Mouse (Mus musculus): Measurements from ENCODE around the gene Amt. TPM values are rescaled to one million over a fixed set of nuclear protein-coding genes. Genes with fewer than 3 reads are reported as not detected.

Amt gene
- polyA plus RNA-seq, 1 experiment from 2014 or later, result 14.0 TPM

Other genes with a start within 250 kb of the Amt start
- 21.0 TPM in 2 replicates for gene Gmppb, start 247.6 kb upstream of the Amt start, polyA plus RNA-seq (2015; fragmentation: Nextera tagmentation; extraction: Ambion mirVana)
- 1.2 and 1.4 TPM in 2 replicates for gene Amigo3, start 243.7 kb upstream of the Amt start, polyA plus RNA-seq (2015; fragmentation: Nextera tagmentation; extraction: Ambion mirVana)
- gene Mst1, start 216.4 kb upstream of the Amt start, polyA plus RNA-seq (2015; fragmentation: Nextera tagmentation; extraction: Ambion mirVana), result 15.5 and 18.6 TPM in 2 replicates
- 80.8 and 88.0 TPM in 2 replicates for gene Rnf123, start 213.5 kb upstream of the Amt start, polyA plus RNA-seq (2015; fragmentation: Nextera tagmentation; extraction: Ambion mirVana)
- 176 and 195 TPM in 2 replicates for gene Apeh, start 202.2 kb upstream of the Amt start, polyA plus RNA-seq (2015; fragmentation: Nextera tagmentation; extraction: Ambion mirVana)
- gene Bsn, start 106.5 kb upstream of the Amt start, polyA plus RNA-seq (2015; fragmentation: Nextera tagmentation; extraction: Ambion mirVana), result 2.3 and 2.5 TPM in 2 replicates
- 12.7 and 17.8 TPM in 2 replicates for gene Dag1, start 32.9 kb upstream of the Amt start, polyA plus RNA-seq (2015; fragmentation: Nextera tagmentation; extraction: Ambion mirVana)
- 4.7 and 5.6 TPM in 2 replicates for gene Nicn1, start 6.4 kb upstream of the Amt start, polyA plus RNA-seq (2015; fragmentation: Nextera tagmentation; extraction: Ambion mirVana)
- 235 and 296 TPM in 2 replicates for gene Rhoa, start 9.3 kb downstream of the Amt start, polyA plus RNA-seq (2015; fragmentation: Nextera tagmentation; extraction: Ambion mirVana)
- 12.7 TPM in 2 replicates for gene Tcta, start 9.3 kb downstream of the Amt start, polyA plus RNA-seq (2015; fragmentation: Nextera tagmentation; extraction: Ambion mirVana)
- gene Gpx1, start 42.0 kb downstream of the Amt start, polyA plus RNA-seq (2015; fragmentation: Nextera tagmentation; extraction: Ambion mirVana), result 6,829 and 6,884 TPM in 2 replicates
- 67.0 and 71.0 TPM in 2 replicates for gene Usp4, start 51.0 kb downstream of the Amt start, polyA plus RNA-seq (2015; fragmentation: Nextera tagmentation; extraction: Ambion mirVana)
- 0.47 and 0.68 TPM in 2 replicates for gene 1700102P08Rik, start 96.0 kb downstream of the Amt start, polyA plus RNA-seq (2015; fragmentation: Nextera tagmentation; extraction: Ambion mirVana)
- gene Ccdc36, start 131.6 kb downstream of the Amt start, polyA plus RNA-seq (2015; fragmentation: Nextera tagmentation; extraction: Ambion mirVana), result 0.30 and 0.35 TPM in 2 replicates
- not detected in 2 replicates for gene BC048562, start 139.6 kb downstream of the Amt start, polyA plus RNA-seq (2015; fragmentation: Nextera tagmentation; extraction: Ambion mirVana)
- gene Ccdc71, start 163.7 kb downstream of the Amt start, polyA plus RNA-seq (2015; fragmentation: Nextera tagmentation; extraction: Ambion mirVana), result 23.5 and 26.0 TPM in 2 replicates
- gene Klhdc8b, start 164.7 kb downstream of the Amt start, polyA plus RNA-seq (2015; fragmentation: Nextera tagmentation; extraction: Ambion mirVana), result 12.3 and 12.8 TPM in 2 replicates
- 5.3 and 6.4 TPM in 2 replicates for gene Lamb2, start 182.9 kb downstream of the Amt start, polyA plus RNA-seq (2015; fragmentation: Nextera tagmentation; extraction: Ambion mirVana)
- gene Usp19, start 193.7 kb downstream of the Amt start, polyA plus RNA-seq (2015; fragmentation: Nextera tagmentation; extraction: Ambion mirVana), result 26.0 and 27.0 TPM in 2 replicates
- gene Qars, start 210.9 kb downstream of the Amt start, polyA plus RNA-seq (2015; fragmentation: Nextera tagmentation; extraction: Ambion mirVana), result 63.1 and 66.1 TPM in 2 replicates
- 46.2 and 61.1 TPM in 2 replicates for gene Qrich1, start 220.0 kb downstream of the Amt start, polyA plus RNA-seq (2015; fragmentation: Nextera tagmentation; extraction: Ambion mirVana)